Mouse (Mus musculus) lung, adult 2 months (tissue): ENCODE results near the gene Ccdc88c. TPM values are rescaled to one million over a fixed set of nuclear protein-coding genes. Genes with fewer than 3 reads are reported as not detected.
A peak's percentile ranks its signal among the peaks of the same experiment; 100 is the strongest.

ENCODE experiments used
- DNase-seq: peaks from one replicate; pipeline ENCODE4 v3.0.0; 2022
- H3K4me1 ChIP-seq: fragments of 200-500 bp; 2 replicates; pipeline ENCODE4 v1.6.1; 2011; ENCODE audit warnings: low read length; ENCODE audit not compliant: control insufficient read depth, insufficient read depth
- H3K4me3 ChIP-seq: fragments of 200-500 bp; replicated peaks from 2 replicates; pipeline ENCODE3; 2011; ENCODE audit warnings: low read depth, mild to moderate bottlenecking, control low read depth, low read length; ENCODE audit errors: extremely low read depth
- CTCF ChIP-seq: fragments of 200-500 bp; IDR thresholded peaks from 2 replicates; pipeline ENCODE4 v1.5.1; 2011; ENCODE audit warnings: mild to moderate bottlenecking, low read length, control low read depth; ENCODE audit not compliant: insufficient read depth
- POLR2A ChIP-seq: fragments of 200-500 bp; IDR thresholded peaks from 2 replicates; pipeline ENCODE4 v1.6.1; 2011; ENCODE audit warnings: low read depth, mild to moderate bottlenecking, control low read depth, low read length, borderline replicate concordance; ENCODE audit errors: extremely low read depth
- WGBS: fragments of 180-500 bp; shearing (Covaris S2); methylation state at CpG from one replicate; pipeline ENCODE4 v1.1.7; 2018; 5-methylcytosine and 5-hydroxymethylcytosine counted together
- polyA plus RNA-seq: library from polyadenylated mRNA; depleted of rRNA; stranded (reverse); fragments of >200 nt; gene quantifications from 2 replicates; pipeline ENCODE4 v1.2.3, GENCODE M21; 2012

Ccdc88c gene
- polyA plus RNA-seq, 1 experiment = 19.7 TPM

- no peak for DNase-seq
- TF ChIP-seq CTCF = peak; percentile 31; the same call in 1 of the 2 replicates
- TF ChIP-seq POLR2A = no peak
- Histone ChIP-seq H3K4me3 (no peak overlapping the region), H3K4me1 (no peaks in the 10 kb centered on the region)
- WGBS = 72% methylated on average over 14 of the region's 14 CpGs
Observed at GRCm38 (mm10) chr12:100925644-100926619, 102.9 kb downstream of the Ccdc88c start.

- DNase-seq = no peak
- TF ChIP-seq POLR2A (no peak), CTCF (no peak)
- no peak overlapping the region for H3K4me3 ChIP-seq
- no peaks in the 10 kb centered on the region for H3K4me1 ChIP-seq
- 75% methylated on average over 15 of the region's 15 CpGs for WGBS
Observed at GRCm38 (mm10) chr12:100924646-100925339, 104.1 kb downstream of the Ccdc88c start.

- TF ChIP-seq CTCF (no peak), POLR2A (no peak)
- Histone ChIP-seq H3K4me1 (peaks cover 2% of the 10 kb centered on the region; the same call in 1 of the 2 replicates), H3K4me3 (no peak overlapping the region)
- DNase-seq = no peak
- WGBS = 85% methylated on average over 12 of the region's 12 CpGs
Observed at GRCm38 (mm10) chr12:100910731-100911130, 118.1 kb downstream of the Ccdc88c start.

DNA sequence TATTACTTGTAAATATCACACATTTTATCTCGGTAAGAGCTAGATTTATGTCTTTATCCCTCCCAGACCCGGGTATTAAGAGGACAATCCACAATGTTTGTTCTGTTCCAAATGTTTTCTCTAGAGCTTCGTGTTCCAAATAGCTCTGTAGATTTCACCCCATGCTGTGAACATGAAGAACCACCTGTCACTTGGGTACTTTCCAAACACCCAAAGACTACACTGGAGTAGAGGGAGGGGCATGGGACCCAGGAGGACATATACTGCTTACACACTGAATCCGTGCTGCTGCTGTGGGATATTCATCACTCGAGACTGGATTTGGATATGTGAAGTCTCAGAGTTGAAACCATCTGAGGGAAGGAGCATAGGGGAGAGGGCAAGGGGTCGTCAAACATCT, 119.1 kb downstream of the Ccdc88c start:
- DNase-seq = no peak
- WGBS = 53% methylated on average over 6 of the region's 6 CpGs
- Histone ChIP-seq H3K4me1 (peaks cover 2% of the 10 kb centered on the region; the same call in 1 of the 2 replicates), H3K4me3 (no peak overlapping the region)
- TF ChIP-seq CTCF (no peak), POLR2A (no peak)

DNA sequence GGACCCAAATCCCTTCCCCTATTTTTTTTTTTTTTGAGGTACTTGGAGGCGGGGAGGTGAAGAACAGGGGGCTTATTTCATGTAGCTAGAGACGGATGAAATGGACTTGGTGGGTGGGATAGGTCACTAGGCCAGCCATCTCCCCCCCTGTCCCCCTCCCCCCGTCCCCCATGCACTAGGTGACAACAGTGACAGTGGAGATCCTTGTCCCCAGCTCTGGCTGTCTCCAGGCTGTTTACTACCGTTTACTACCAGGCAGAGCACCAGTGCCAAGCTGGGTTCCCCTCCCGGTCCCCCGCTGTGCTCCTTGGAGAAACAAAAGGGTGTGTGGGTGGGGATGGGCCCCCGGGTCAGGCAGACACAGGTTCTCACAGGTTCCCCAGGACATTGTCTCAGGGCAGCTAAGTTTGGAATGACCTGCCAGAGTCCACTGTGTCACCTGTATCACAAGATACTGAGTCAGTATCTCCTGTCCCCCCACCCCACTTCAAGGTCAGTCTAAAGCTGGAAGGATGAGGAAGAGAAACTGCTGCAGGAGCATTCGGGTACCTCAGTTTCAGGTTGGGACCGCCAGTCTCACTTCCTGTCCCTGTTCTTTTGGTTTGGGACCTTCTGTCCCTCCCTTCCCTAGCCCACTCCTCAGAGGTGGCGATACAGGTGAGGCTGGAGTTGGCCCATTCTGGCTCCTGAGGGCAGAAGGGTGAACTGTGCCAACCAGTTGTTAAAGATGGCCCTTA, 120.4 kb downstream of the Ccdc88c start:
- no peak for TF ChIP-seq POLR2A
- no peak for TF ChIP-seq CTCF
- WGBS = 29% methylated on average over 10 of the region's 10 CpGs
- no peak overlapping the region for H3K4me3 ChIP-seq

DNA sequence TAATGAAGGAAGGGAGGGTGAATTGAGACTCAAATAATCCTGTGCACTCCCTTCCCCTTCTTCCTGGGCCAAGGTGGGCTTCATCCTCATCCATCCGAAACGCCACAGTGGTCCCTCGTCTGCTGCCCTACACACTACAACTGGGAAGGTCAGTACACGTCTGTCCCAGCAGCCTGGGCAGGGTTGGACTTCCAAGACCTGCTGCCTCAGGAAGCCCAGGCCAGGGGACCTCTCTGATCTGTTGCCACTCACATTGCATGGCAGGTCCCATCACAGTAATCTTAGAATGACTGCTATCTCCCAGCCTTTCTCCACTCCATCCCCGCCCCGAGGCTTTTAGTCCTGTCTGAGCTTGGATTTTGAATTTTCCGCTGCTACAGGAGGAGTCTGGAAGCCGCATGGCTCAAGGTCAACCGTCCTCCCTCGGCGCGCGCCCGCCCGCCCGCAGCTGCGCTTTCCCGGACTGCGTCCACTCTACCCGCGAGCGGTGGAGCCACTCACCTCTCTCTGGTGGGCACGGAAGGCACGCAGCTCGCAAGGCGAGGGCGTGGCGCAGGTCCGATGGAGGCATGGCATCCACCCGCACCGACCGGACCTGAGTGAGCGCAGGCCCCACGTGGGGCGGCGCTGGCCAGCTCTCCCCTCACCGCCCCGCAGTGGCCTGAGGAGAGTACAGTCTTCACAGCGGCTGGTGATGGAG, 121.1 kb downstream of the Ccdc88c start, which contains the start of gene Gpr68:
Gpr68 (minus strand) TSS at position 601 of the 700 bp plus-strand sequence.
- no peak for TF ChIP-seq POLR2A
- TF ChIP-seq CTCF = no peak
- H3K4me1 ChIP-seq = peaks cover 2% of the 10 kb centered on the region; the same call in 1 of the 2 replicates
- no peak for DNase-seq
- WGBS = 6% methylated on average over 39 of the region's 39 CpGs
- no peak within 1 kb of the TSS for H3K4me3 ChIP-seq

More for the DNA sequence above, 120.4 kb downstream of the Ccdc88c start:
- DNase-seq = no peak
- H3K4me1 ChIP-seq = peaks cover 2% of the 10 kb centered on the region; the same call in 1 of the 2 replicates

DNA sequence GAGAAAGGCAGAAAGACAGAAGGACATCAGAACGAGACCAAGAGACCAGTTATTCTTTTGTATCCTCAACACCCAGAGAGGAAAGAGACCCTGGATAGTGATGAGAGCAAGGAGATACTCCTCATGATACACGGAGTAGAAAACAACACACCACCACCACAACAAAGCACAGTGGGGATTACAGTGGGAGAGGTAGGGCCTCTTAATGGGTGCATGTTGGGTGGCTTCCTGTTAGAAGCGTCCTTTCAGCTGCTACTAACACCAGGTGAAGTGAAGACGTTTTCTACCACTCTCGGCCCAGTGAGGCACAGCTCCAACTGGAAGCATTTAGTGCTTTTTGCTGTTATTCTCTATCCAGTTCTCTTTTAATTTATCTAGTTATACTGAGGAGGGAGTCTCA, 122.0 kb downstream of the Ccdc88c start:
- Histone ChIP-seq H3K4me1 (peaks cover 2% of the 10 kb centered on the region; the same call in 1 of the 2 replicates), H3K4me3 (no peak overlapping the region)
- TF ChIP-seq POLR2A = no peak
- no peak for TF ChIP-seq CTCF
- no peak for DNase-seq
- 74% methylated on average over 5 of the region's 5 CpGs for WGBS

DNA sequence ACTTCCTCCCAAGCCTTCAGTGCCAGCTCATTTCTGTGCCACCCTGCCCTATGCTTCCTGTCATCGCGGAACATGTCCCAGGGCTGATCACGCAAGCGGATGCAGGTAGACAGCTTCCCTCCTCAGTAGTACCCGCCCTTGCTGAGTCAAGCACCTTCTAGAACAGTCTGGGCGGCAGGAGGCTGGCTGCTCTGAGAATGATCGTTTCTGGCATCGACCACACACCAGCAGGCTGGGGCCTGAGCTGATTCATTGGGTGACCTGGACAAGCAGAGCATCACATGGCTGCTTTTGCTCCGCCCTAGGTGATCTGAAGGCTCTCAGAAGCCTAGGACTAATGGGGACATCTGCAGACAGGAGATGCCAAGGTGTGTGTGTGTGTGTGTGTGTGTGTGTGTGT, 125.1 kb downstream of the Ccdc88c start:
- 64% methylated on average over 9 of the region's 9 CpGs for WGBS
- no peak for DNase-seq
- H3K4me3 ChIP-seq = no peak overlapping the region
- TF ChIP-seq POLR2A (no peak), CTCF (no peak)
- peaks cover 2% of the 10 kb centered on the region; the same call in 1 of the 2 replicates for H3K4me1 ChIP-seq
